Mouse (Mus musculus): ENCODE data around the gene Ffar2. TPM values are rescaled to one million over a fixed set of nuclear protein-coding genes. Genes with fewer than 3 reads are reported as not detected.

The Ffar2 gene
- total and polyA plus RNA-seq, 3 experiments: 0.31 to 0.33 TPM; not detected in 1

- 0 out of 2 replicates have a peak, but pooled peaks cover 6% of the 10 kb centered on the region for H3K27me3 ChIP-seq (ENCODE audit: insufficient read depth, low read length)
- no peaks in the 10 kb centered on the region for H3K36me3 ChIP-seq (replicated peaks)
- peaks cover 5% of the 10 kb centered on the region; the same call in 1 of the 2 replicates for H3K9me3 ChIP-seq (replicated peaks)
- no peaks in the 10 kb centered on the region for H3K4me1 ChIP-seq (ENCODE audit: insufficient read depth, low read depth, low read length)
- no peak for DNase-seq (ENCODE audit: low spot score)
- no peak for ATAC-seq (ENCODE audit: extremely low read depth, insufficient number of reproducible peaks, low FRiP score, poor library complexity, severe bottlenecking)
- TF ChIP-seq CTCF (IDR thresholded peaks at IDR 0.05; ENCODE audit: low read depth, low read length) (no peak), GATA1 (IDR thresholded peaks at IDR 0.05; ENCODE audit: borderline replicate concordance, low read length) (no peak), TAL1 (conservative IDR thresholded peaks at IDR 0.05; ENCODE audit: low read depth, low read length) (no peak), POLR2AphosphoS5 (IDR thresholded peaks at IDR 0.05; ENCODE audit: insufficient replicate concordance, low read depth, low read length) (no peak), GATA2 (IDR thresholded peaks at IDR 0.05; ENCODE audit: borderline replicate concordance, low read depth, low read length) (no peak)
- no peak overlapping the region for H3K4me3 ChIP-seq (ENCODE audit: low read depth, low read length)
These were observed 19.4 kb downstream of the Ffar2 start for GRCm38 (mm10) chr7:30804026-30804715.

- H3K9me3 ChIP-seq (replicated peaks): peaks cover 5% of the 10 kb centered on the region; the same call in 1 of the 2 replicates
- no peak for DNase-seq (ENCODE audit: low spot score)
- H3K4me1 ChIP-seq (ENCODE audit: insufficient read depth, low read depth, low read length): no peaks in the 10 kb centered on the region
- TF ChIP-seq GATA1 (IDR thresholded peaks at IDR 0.05; ENCODE audit: borderline replicate concordance, low read length) (no peak), GATA2 (IDR thresholded peaks at IDR 0.05; ENCODE audit: borderline replicate concordance, low read depth, low read length) (no peak), POLR2AphosphoS5 (IDR thresholded peaks at IDR 0.05; ENCODE audit: insufficient replicate concordance, low read depth, low read length) (no peak), CTCF (IDR thresholded peaks at IDR 0.05; ENCODE audit: low read depth, low read length) (no peak), TAL1 (conservative IDR thresholded peaks at IDR 0.05; ENCODE audit: low read depth, low read length) (no peak)
- H3K4me3 ChIP-seq (ENCODE audit: low read depth, low read length): no peak overlapping the region
- ATAC-seq (ENCODE audit: extremely low read depth, insufficient number of reproducible peaks, low FRiP score, poor library complexity, severe bottlenecking): no peak
- H3K27me3 ChIP-seq (ENCODE audit: insufficient read depth, low read length): 0 out of 2 replicates have a peak, but pooled peaks cover 4% of the 10 kb centered on the region
- no peaks in the 10 kb centered on the region for H3K36me3 ChIP-seq (replicated peaks)
These were observed 20.3 kb downstream of the Ffar2 start for GRCm38 (mm10) chr7:30803256-30803655.

- H3K9me3 ChIP-seq (replicated peaks): peaks cover 5% of the 10 kb centered on the region; the same call in 1 of the 2 replicates
- H3K27me3 ChIP-seq (ENCODE audit: insufficient read depth, low read length): no peaks in the 10 kb centered on the region
- no peak for ATAC-seq (ENCODE audit: extremely low read depth, insufficient number of reproducible peaks, low FRiP score, poor library complexity, severe bottlenecking)
- no peak for DNase-seq (ENCODE audit: low spot score)
- no peak for TF ChIP-seq CTCF (IDR thresholded peaks at IDR 0.05; ENCODE audit: low read depth, low read length)
- TF ChIP-seq POLR2AphosphoS5 (IDR thresholded peaks at IDR 0.05; ENCODE audit: insufficient replicate concordance, low read depth, low read length): no peak
- no peak for TF ChIP-seq TAL1 (conservative IDR thresholded peaks at IDR 0.05; ENCODE audit: low read depth, low read length)
- no peak for TF ChIP-seq GATA1 (IDR thresholded peaks at IDR 0.05; ENCODE audit: borderline replicate concordance, low read length)
- no peak for TF ChIP-seq GATA2 (IDR thresholded peaks at IDR 0.05; ENCODE audit: borderline replicate concordance, low read depth, low read length)
- no peaks in the 10 kb centered on the region for H3K4me1 ChIP-seq (ENCODE audit: insufficient read depth, low read depth, low read length)
- H3K36me3 ChIP-seq (replicated peaks): no peaks in the 10 kb centered on the region
- H3K4me3 ChIP-seq (ENCODE audit: low read depth, low read length): no peak overlapping the region
These were observed 22.9 kb downstream of the Ffar2 start for GRCm38 (mm10) chr7:30800653-30801052.

- Histone ChIP-seq H3K4me3 (ENCODE audit: low read depth, low read length) (no peak overlapping the region), H3K36me3 (replicated peaks) (no peaks in the 10 kb centered on the region), H3K4me1 (ENCODE audit: insufficient read depth, low read depth, low read length) (no peaks in the 10 kb centered on the region), H3K27me3 (ENCODE audit: insufficient read depth, low read length) (no peaks in the 10 kb centered on the region), H3K9me3 (replicated peaks) (peaks cover 5% of the 10 kb centered on the region; the same call in 1 of the 2 replicates)
- ATAC-seq (ENCODE audit: extremely low read depth, insufficient number of reproducible peaks, low FRiP score, poor library complexity, severe bottlenecking) (no peak), DNase-seq (ENCODE audit: low spot score) (no peak)
- no peak for TF ChIP-seq TAL1 (conservative IDR thresholded peaks at IDR 0.05; ENCODE audit: low read depth, low read length)
These were observed 26.8 kb downstream of the Ffar2 start for GRCm38 (mm10) chr7:30796790-30797189.

- TF ChIP-seq GATA1 (IDR thresholded peaks at IDR 0.05; ENCODE audit: borderline replicate concordance, low read length) (no peak), TAL1 (conservative IDR thresholded peaks at IDR 0.05; ENCODE audit: low read depth, low read length) (no peak), CTCF (IDR thresholded peaks at IDR 0.05; ENCODE audit: low read depth, low read length) (no peak), GATA2 (IDR thresholded peaks at IDR 0.05; ENCODE audit: borderline replicate concordance, low read depth, low read length) (no peak), POLR2AphosphoS5 (IDR thresholded peaks at IDR 0.05; ENCODE audit: insufficient replicate concordance, low read depth, low read length) (no peak)
- no peaks in the 10 kb centered on the region for H3K36me3 ChIP-seq (replicated peaks)
- ATAC-seq (ENCODE audit: extremely low read depth, insufficient number of reproducible peaks, low FRiP score, poor library complexity, severe bottlenecking) (no peak), DNase-seq (ENCODE audit: low spot score) (no peak)
- H3K4me1 ChIP-seq (ENCODE audit: insufficient read depth, low read depth, low read length): no peaks in the 10 kb centered on the region
- H3K27me3 ChIP-seq (ENCODE audit: insufficient read depth, low read length): no peaks in the 10 kb centered on the region
- H3K9me3 ChIP-seq (replicated peaks): no peaks in the 10 kb centered on the region
- H3K4me3 ChIP-seq (ENCODE audit: low read depth, low read length): no peak overlapping the region
These were observed 28.7 kb downstream of the Ffar2 start for GRCm38 (mm10) chr7:30794921-30795320.

- Histone ChIP-seq H3K36me3 (replicated peaks) (no peaks in the 10 kb centered on the region), H3K4me3 (ENCODE audit: low read depth, low read length) (no peak overlapping the region), H3K27me3 (ENCODE audit: insufficient read depth, low read length) (no peaks in the 10 kb centered on the region), H3K4me1 (ENCODE audit: insufficient read depth, low read depth, low read length) (no peaks in the 10 kb centered on the region), H3K9me3 (replicated peaks) (no peaks in the 10 kb centered on the region)
- DNase-seq (ENCODE audit: low spot score): no peak
- no peak for TF ChIP-seq CTCF (IDR thresholded peaks at IDR 0.05; ENCODE audit: low read depth, low read length)
- TF ChIP-seq GATA1 (IDR thresholded peaks at IDR 0.05; ENCODE audit: borderline replicate concordance, low read length): no peak
- TF ChIP-seq TAL1 (conservative IDR thresholded peaks at IDR 0.05; ENCODE audit: low read depth, low read length): no peak
- no peak for TF ChIP-seq POLR2AphosphoS5 (IDR thresholded peaks at IDR 0.05; ENCODE audit: insufficient replicate concordance, low read depth, low read length)
- no peak for TF ChIP-seq GATA2 (IDR thresholded peaks at IDR 0.05; ENCODE audit: borderline replicate concordance, low read depth, low read length)
- ATAC-seq (ENCODE audit: extremely low read depth, insufficient number of reproducible peaks, low FRiP score, poor library complexity, severe bottlenecking): no peak
These were observed 31.7 kb downstream of the Ffar2 start for GRCm38 (mm10) chr7:30791921-30792320.
